Mouse (Mus musculus) brain, embryonic 18.5 days (tissue): ENCODE measurements around the gene Pigm.

Source experiments
- DNase-seq: peaks from one replicate; pipeline ENCODE4 v3.0.0-alpha.2; 2012; ENCODE audit warnings: low read depth, low spot score

Pigm gene

GRCm38 (mm10) chr1:172352001-172352400 lies 24.3 kb upstream of the Pigm start:
- DNase-seq, result no peak

GRCm38 (mm10) chr1:172352453-172352852 lies 23.9 kb upstream of the Pigm start:
- no peak for DNase-seq

GRCm38 (mm10) chr1:172355336-172355735 lies 21.0 kb upstream of the Pigm start:
- no peak for DNase-seq

GRCm38 (mm10) chr1:172357550-172357949 lies 18.8 kb upstream of the Pigm start:
- DNase-seq, result no peak

- DNase-seq, result no peak
Measured at GRCm38 (mm10) chr1:172358341-172358740, 18.0 kb upstream of the Pigm start.

GRCm38 (mm10) chr1:172364684-172365083 lies 11.7 kb upstream of the Pigm start:
- DNase-seq, result no peak

GRCm38 (mm10) chr1:172368768-172369418 lies 7.5 kb upstream of the Pigm start:
- DNase-seq, result no peak

GRCm38 (mm10) chr1:172376758-172377458 lies 562 bp downstream of the Pigm start:
- no peak for DNase-seq

- no peak for DNase-seq
Measured at GRCm38 (mm10) chr1:172380066-172380465, 3.7 kb downstream of the Pigm start.

- DNase-seq, result no peak
Measured at GRCm38 (mm10) chr1:172382090-172382489, 5.7 kb downstream of the Pigm start.

- DNase-seq, result no peak
Measured at GRCm38 (mm10) chr1:172387246-172387645, 10.9 kb downstream of the Pigm start.

GRCm38 (mm10) chr1:172390769-172391168 lies 14.4 kb downstream of the Pigm start:
- no peak for DNase-seq

- no peak for DNase-seq
Measured at GRCm38 (mm10) chr1:172391807-172392581, 15.6 kb downstream of the Pigm start.

- DNase-seq, result no peak
Measured at GRCm38 (mm10) chr1:172392643-172393170, 16.4 kb downstream of the Pigm start.

- no peak for DNase-seq
Measured at GRCm38 (mm10) chr1:172393739-172394138, 17.4 kb downstream of the Pigm start.

- DNase-seq, result no peak
Measured at GRCm38 (mm10) chr1:172396996-172397752, 20.8 kb downstream of the Pigm start.

- no peak for DNase-seq
Measured at GRCm38 (mm10) chr1:172406077-172406706, 29.8 kb downstream of the Pigm start.

- DNase-seq, result no peak
Measured at GRCm38 (mm10) chr1:172408996-172409395, 32.6 kb downstream of the Pigm start.

GRCm38 (mm10) chr1:172409431-172409830 lies 33.1 kb downstream of the Pigm start:
- no peak for DNase-seq

GRCm38 (mm10) chr1:172410806-172411205 lies 34.5 kb downstream of the Pigm start:
- no peak for DNase-seq

- no peak for DNase-seq
Measured at GRCm38 (mm10) chr1:172412204-172412603, 35.9 kb downstream of the Pigm start.
